Mouse (Mus musculus) left cerebral cortex, adult 2 months (tissue): ENCODE measurements around the gene Pum2. TPM values are rescaled to one million over a fixed set of nuclear protein-coding genes. Genes with fewer than 3 reads are reported as not detected.

Source experiments
- DNase-seq, 2 experiments: peaks; one replicate each; pipeline ENCODE4 v3.0.0; 2021 to 2022; ENCODE audit warnings: low spot score in 2 of 2, mixed read lengths in 1 of 2; ENCODE audit errors: extremely low spot score in 1 of 2
- H3K27ac ChIP-seq: fragments of 200-600 bp; 2 replicates; pipeline ENCODE4 v1.8.1; 2022
- H3K4me3 ChIP-seq: fragments of 200-600 bp; 2 replicates; pipeline ENCODE4 v1.8.1; 2022
- CTCF ChIP-seq: fragments of 200-600 bp; IDR thresholded peaks from 2 replicates; pipeline ENCODE4 v1.8.1; 2022; ENCODE audit warnings: antibody characterized with exemption, mild to moderate bottlenecking, moderate library complexity
- intact Hi-C: fragments of 180-260 bp; cut with DNase I; formaldehyde crosslinking; loops from one replicate; pipeline ENCODE4 v1.15.1; 2025
- total RNA-seq, 2 experiments: library from RNA; stranded (reverse); gene quantifications; 2 replicates each; pipeline ENCODE4 v1.2.3; 2021

The Pum2 gene
- total RNA-seq, 2 experiments from 2014 or later = 193 to 209 TPM

DNA sequence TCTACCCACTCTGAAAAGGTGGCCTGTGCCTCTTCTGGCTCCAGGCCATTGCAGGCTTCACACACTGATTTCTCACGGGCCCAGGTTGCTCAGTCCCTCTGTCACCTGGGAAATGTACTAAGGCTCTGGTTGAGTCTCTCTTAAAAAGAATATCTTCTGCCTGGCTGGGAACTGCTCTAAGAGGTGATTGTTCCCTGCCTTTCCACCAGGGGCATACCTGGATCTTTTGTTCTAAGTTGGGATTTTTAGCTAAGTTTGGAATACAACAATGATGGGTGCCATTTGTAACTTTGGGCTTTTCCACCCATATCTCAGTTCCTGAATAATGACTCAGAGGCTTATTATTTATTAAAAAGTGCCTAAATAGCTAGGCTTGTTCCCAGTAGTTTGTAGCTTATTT lies 53.0 kb downstream of the Pum2 start:
- DNase-seq = no peak
- intact Hi-C loops = no loop called here
- no peak overlapping the region for H3K27ac ChIP-seq

GRCm38 (mm10) chr12:8728739-8729138 lies 54.8 kb downstream of the Pum2 start:
- TF ChIP-seq CTCF = no peak
- no peak for DNase-seq
- H3K27ac ChIP-seq = no peak overlapping the region
- intact Hi-C loops = no loop called here
- H3K4me3 ChIP-seq = no peak overlapping the region

More for the DNA sequence above, 53.0 kb downstream of the Pum2 start:
- no peak overlapping the region for H3K4me3 ChIP-seq
- no peak; the same call in 1 of the 2 replicates for TF ChIP-seq CTCF

DNA sequence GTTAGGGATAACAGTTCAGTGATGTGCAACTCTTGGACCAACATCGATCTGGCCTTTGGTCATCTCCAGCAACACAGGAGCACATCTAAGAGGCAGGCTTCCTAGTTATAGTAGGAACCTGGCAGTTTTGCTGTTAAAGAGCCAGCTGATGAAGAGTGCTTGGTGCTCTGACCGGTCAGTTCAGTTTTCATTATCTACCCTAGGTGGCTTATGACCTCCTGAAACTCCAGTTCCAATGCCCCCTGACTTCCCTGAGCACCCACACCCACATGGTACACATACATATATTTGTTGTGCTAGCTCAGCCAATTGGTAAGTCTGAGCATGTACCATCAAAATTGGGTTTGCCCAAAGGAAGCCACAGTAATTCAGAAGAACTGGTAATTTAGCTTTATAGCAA lies 79.7 kb downstream of the Pum2 start:
- H3K4me3 ChIP-seq = no peak overlapping the region
- no peak overlapping the region for H3K27ac ChIP-seq
- TF ChIP-seq CTCF = no peak
- intact Hi-C loops = no loop called here
- DNase-seq = no peak

- Histone ChIP-seq H3K4me3 (no peak overlapping the region), H3K27ac (no peak overlapping the region)
- DNase-seq = no peak
- intact Hi-C loops = no loop called here
- TF ChIP-seq CTCF = no peak
Measured at GRCm38 (mm10) chr12:8754116-8754515, 80.2 kb downstream of the Pum2 start.

- intact Hi-C loops = no loop called here
- DNase-seq = peak in 1 of 2 experiments; percentile 8
Measured at GRCm38 (mm10) chr12:8758029-8758428, 84.1 kb downstream of the Pum2 start.

DNA sequence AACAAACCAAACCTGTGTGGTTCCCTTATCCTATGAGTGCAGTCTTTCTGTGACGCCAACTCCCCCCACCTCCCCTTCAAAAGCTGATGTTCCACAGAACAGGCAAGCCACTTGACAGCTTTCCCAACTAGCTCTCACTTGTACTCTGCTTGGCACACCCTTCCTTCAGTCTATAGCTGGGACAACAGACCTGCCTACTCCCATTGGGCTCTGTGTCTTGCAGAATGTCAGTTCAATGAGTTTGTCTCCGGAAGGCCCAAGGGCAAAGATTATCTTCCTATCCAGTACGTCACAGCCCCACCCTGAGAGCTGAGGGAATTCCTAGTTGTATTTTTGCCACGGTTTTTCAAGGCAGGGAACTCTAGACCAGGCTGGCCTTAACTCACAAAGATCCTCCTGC lies 85.2 kb downstream of the Pum2 start:
- no peak for TF ChIP-seq CTCF
- Histone ChIP-seq H3K27ac (no peak overlapping the region), H3K4me3 (no peak overlapping the region)
- intact Hi-C loops = no loop called here
- peak; percentile 4 to 6 for DNase-seq

More at GRCm38 (mm10) chr12:8758029-8758428, 84.1 kb downstream of the Pum2 start:
- peak; percentile 22 for TF ChIP-seq CTCF
- Histone ChIP-seq H3K4me3 (no peak overlapping the region), H3K27ac (no peak overlapping the region)

DNA sequence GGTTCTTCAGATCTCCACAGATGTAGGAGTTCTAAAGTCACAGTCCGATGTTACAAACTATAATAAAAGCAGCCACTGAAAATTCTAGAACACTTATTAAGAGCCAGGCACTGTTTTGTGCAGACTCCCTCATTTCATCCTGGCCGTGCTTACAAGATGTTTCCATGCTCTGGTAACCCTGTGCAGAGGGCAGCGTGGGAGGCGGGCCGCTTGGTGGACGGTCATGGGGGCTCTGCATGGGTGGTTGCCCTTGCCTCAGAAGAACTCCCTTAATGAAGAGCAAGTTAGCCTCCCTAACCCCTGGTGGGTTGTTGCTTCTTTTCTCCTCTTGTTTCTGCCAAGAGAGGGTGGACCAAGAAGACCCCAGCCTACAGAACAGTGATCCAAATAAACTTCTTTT lies 85.8 kb downstream of the Pum2 start:
- TF ChIP-seq CTCF = no peak
- Histone ChIP-seq H3K4me3 (no peak overlapping the region), H3K27ac (no peak overlapping the region)
- DNase-seq = peak; percentile 6 to 8
- intact Hi-C loops = no loop called here

DNA sequence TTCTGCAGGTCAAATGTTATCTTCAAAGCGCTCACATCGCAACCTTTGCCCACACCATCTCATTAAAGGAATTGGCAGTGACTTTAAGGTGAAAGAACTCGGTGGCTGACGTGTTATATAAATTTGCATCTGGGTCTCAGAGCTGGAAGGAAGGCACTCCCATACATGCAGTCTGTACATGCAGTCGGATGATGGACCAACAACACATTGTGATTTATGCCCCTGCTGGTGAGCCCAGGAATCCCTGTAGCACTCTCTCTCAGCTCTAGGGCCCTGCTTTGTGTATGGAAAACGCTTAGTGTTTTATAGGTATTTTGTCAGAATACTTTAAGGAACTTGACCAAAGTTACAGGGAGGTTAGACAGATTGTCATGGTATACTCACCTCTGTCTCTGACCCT lies 86.6 kb downstream of the Pum2 start:
- TF ChIP-seq CTCF = no peak
- Histone ChIP-seq H3K4me3 (no peak overlapping the region), H3K27ac (no peak overlapping the region)
- no peak for DNase-seq
- intact Hi-C loops = no loop called here

DNA sequence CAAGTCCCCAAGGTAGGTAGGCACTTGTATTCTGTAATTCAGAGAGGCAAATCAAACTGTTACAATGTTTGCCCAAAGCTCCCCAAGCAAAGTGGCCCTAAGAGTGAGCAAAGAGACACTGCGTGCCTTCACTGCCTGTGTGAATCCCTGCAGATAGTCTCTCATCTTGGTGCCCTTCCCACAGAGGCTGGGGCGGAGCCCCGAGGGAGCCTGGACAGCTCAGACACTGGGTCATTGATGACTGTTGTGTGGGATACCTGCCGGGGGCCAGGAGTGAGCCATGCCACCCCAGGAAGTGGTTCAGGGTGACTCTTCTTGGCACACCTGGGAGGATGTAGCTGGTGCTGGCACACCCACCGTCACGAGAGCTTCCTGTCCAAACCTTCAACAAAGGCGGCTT lies 87.1 kb downstream of the Pum2 start:
- Histone ChIP-seq H3K4me3 (no peak overlapping the region), H3K27ac (no peak overlapping the region)
- DNase-seq = no peak
- intact Hi-C loops = no loop called here
- TF ChIP-seq CTCF = no peak

DNA sequence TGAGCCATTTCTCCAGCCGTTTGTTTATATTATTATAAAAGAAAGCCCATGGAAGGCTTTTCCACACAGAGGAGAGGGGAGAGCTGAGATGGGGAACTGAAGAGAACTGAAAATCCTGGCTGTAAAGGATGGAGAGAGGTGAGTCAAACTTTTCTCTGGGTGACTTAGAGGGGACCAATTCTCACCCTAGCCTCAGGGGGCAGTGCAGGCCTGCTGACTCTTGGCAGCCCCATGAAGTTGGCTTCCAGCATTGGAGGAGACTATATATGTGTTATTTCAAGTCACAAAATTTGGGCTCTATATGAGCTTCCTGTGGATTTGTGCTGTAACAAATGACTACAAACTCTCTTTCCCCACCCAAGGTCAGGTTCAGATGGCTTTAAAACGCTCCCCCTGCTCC lies 88.7 kb downstream of the Pum2 start:
- intact Hi-C loops = no loop called here
- no peak overlapping the region for H3K4me3 ChIP-seq
- peak; percentile 39 for TF ChIP-seq CTCF
- no peak overlapping the region for H3K27ac ChIP-seq
- no peak for DNase-seq

DNA sequence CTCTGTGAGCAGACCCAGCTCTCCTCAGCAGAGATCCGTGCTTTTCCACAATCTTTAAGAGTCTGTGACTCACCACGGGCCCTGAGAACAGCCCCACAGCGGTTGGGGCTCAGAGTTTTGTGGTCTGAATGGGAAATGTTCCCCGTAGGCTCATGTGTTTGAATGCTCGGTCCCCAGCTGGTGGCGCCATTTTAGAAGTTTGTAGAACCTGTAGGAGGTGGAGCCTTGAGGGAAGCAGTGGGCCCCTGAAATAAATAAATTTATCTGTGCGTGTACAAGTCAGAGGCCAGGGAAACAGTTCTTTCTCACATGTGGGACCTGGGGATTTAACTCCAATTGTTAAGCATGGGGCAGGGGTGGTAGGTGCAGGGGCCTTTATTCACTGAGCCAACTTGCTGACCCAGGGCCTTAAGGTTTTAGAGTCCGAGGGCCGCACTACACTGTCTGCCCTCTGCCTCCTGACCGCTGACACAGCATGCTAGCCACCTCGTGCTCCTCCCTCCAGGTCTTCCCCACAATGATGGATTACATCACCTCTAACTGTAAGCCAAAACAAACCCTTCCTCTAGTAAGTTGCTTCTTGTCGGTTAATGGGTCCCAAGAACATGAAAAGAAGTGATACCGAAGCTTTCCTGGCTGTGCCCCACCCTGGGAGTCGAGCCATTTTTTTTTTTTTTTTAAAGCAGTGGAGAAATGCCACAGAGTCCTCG lies 90.4 kb downstream of the Pum2 start:
- no peak overlapping the region for H3K4me3 ChIP-seq
- no peak overlapping the region for H3K27ac ChIP-seq
- TF ChIP-seq CTCF = no peak
- DNase-seq = no peak
- intact Hi-C loops = no loop called here

DNA sequence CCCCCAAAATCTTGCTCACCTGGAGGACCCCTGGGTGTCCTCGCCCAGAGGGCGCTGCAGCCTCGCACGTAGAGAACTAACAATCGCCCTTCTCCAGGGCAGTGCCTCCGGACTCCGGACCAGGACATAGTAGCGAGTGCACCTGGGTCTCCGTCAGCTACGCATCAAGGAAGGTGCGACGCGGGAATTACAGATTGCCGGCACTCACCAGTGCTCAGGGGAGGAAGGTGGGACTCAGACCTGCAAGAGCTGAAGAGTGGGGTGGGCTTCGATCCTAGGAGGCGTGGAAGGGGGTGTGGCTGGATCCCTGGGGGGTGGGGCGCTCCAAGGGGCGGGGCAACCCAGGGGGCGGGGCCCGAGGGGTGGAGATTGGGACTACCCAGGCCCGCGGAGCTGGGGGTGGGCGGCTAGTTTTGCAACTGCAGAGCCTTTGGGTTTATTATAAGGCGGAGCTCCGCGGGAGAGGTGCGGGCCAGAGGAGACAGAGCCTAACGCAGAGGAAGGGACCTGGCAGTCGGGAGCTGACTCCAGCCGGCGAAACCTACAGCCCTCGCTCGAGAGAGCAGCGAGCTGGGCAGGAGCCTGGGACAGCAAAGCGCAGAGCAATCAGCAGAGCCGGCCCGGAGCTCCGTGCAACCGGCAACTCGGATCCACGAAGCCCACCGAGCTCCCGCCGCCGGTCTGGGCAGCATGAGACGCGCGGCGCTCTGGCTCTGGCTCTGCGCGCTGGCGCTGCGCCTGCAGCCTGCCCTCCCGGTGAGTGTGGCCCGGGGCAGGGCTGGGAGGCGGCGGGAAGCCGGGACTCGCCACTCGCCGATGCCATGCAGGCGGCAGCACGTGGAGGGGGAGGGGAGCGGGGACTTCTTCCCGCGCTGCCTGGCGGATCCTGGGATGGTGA lies 97.3 kb downstream of the Pum2 start, which contains the start of gene Sdc1:
TSS of gene Sdc1 (plus strand) at position 378 of the 898 bp plus-strand sequence.
- no peak; the same call in 1 of the 2 replicates for TF ChIP-seq CTCF
- intact Hi-C loops = loop anchor here (5.0 kb wide), 1 partner anchor 231 kb away; no protein-coding TSS in a partner anchor
- Histone ChIP-seq H3K4me3 (peak within 1 kb of the TSS; percentile 55), H3K27ac (no peak within 1 kb of the TSS)
- peak; percentile 39 to 46 for DNase-seq
